Mouse (Mus musculus) MEL (cell line): ENCODE measurements around the gene Ccdc159. TPM values are rescaled to one million over a fixed set of nuclear protein-coding genes. Genes with fewer than 3 reads are reported as not detected.

ENCODE experiments used
- DNase-seq: peaks from one replicate; pipeline ENCODE4 v3.0.0; 2011; ENCODE audit warnings: low read depth, low spot score
- H3K27ac ChIP-seq: 2 replicates; pipeline ENCODE4 v1.5.1; 2012; ENCODE audit warnings: low read depth, mild to moderate bottlenecking, control low read depth, low read length, moderate library complexity; ENCODE audit not compliant: control insufficient read depth
- H3K27me3 ChIP-seq, 2 experiments: fragments of 150-350 bp in 1 of 2; sonication (generic) in 1 of 2; 2 replicates each; pipeline ENCODE4 v1.6.1; 2012; ENCODE audit warnings: low read length in 2 of 2, mild to moderate bottlenecking in 2 of 2, improper control_type of control experiment in 1 of 2, moderate library complexity in 1 of 2; ENCODE audit not compliant: insufficient read depth in 2 of 2, control insufficient read depth in 1 of 2
- H3K36me3 ChIP-seq, 2 experiments: 2 replicates each; pipeline ENCODE4 v1.6.1; 2012 to 2014; ENCODE audit warnings: low read length in 2 of 2, improper control_type of control experiment in 1 of 2, inconsistent platforms in 1 of 2, mild to moderate bottlenecking in 1 of 2; ENCODE audit not compliant: insufficient read depth in 2 of 2, control insufficient read depth in 1 of 2
- H3K4me1 ChIP-seq, 2 experiments: fragments of 150-350 bp in 1 of 2; sonication (generic) in 1 of 2; 2 replicates each; pipeline ENCODE4 v1.6.1; 2012; ENCODE audit warnings: low read length in 2 of 2, improper control_type of control experiment in 1 of 2, mild to moderate bottlenecking in 1 of 2; ENCODE audit not compliant: insufficient read depth in 2 of 2, control insufficient read depth in 1 of 2
- H3K4me3 ChIP-seq, 2 experiments: fragments of 150-350 bp in 1 of 2; sonication (generic) in 1 of 2; 2 replicates each; pipeline ENCODE4 v1.5.1; 2012; ENCODE audit warnings: low read depth in 2 of 2, low read length in 2 of 2, mild to moderate bottlenecking in 2 of 2, moderate library complexity in 2 of 2, control low read depth in 1 of 2, improper control_type of control experiment in 1 of 2; ENCODE audit not compliant: control insufficient read depth in 1 of 2, insufficient read depth in 1 of 2
- H3K79me2 ChIP-seq: 2 replicates; pipeline ENCODE4 v1.6.1; 2012; ENCODE audit warnings: mild to moderate bottlenecking, low read length, moderate library complexity; ENCODE audit not compliant: control insufficient read depth, poor library complexity, insufficient read depth
- H3K9ac ChIP-seq: 2 replicates; pipeline ENCODE4 v1.6.1; 2012; ENCODE audit warnings: low read depth, mild to moderate bottlenecking, control low read depth, low read length, moderate library complexity; ENCODE audit not compliant: control insufficient read depth, poor library complexity, severe bottlenecking
- H3K9me3 ChIP-seq: fragments of 150-350 bp; sonication (generic); replicated peaks from 2 replicates; pipeline ENCODE4 v1.6.1; 2012; ENCODE audit warnings: mild to moderate bottlenecking, low read length, improper control_type of control experiment, moderate library complexity; ENCODE audit not compliant: insufficient read depth
- BHLHE40 ChIP-seq: IDR thresholded peaks from 2 replicates; pipeline ENCODE4 v1.6.1; 2012; ENCODE audit warnings: low read depth, mild to moderate bottlenecking, inconsistent platforms, low read length, improper control_type of control experiment, borderline replicate concordance
- CHD1 ChIP-seq: IDR thresholded peaks from 2 replicates; pipeline ENCODE4 v1.6.1; 2012; ENCODE audit warnings: low read depth, mild to moderate bottlenecking, inconsistent platforms, low read length, improper control_type of control experiment
- CTCF ChIP-seq, 3 experiments: IDR thresholded peaks in 2 of 3; conservative IDR thresholded peaks in 1 of 3; 2 replicates each; pipeline ENCODE4 v1.5.1; 2011 to 2012; ENCODE audit warnings: low read length in 3 of 3, low read depth in 2 of 3, mild to moderate bottlenecking in 2 of 3, improper control_type of control experiment in 1 of 3, inconsistent platforms in 1 of 3, mixed read lengths in 1 of 3, moderate library complexity in 1 of 3; ENCODE audit not compliant: control insufficient read depth in 1 of 3, insufficient read depth in 1 of 3, poor library complexity in 1 of 3, severe bottlenecking in 1 of 3
- E2F4 ChIP-seq: IDR thresholded peaks from 2 replicates; pipeline ENCODE4 v1.6.1; 2011; ENCODE audit warnings: low read depth, low read length, improper control_type of control experiment, borderline replicate concordance
- ELF1 ChIP-seq: IDR thresholded peaks from 2 replicates; pipeline ENCODE4 v1.6.1; 2014; ENCODE audit warnings: low read depth, mild to moderate bottlenecking, inconsistent platforms, low read length, improper control_type of control experiment, moderate library complexity
- EP300 ChIP-seq, 2 experiments: IDR thresholded peaks; 2 replicates each; pipeline ENCODE4 v1.6.1; 2011; ENCODE audit warnings: improper control_type of control experiment in 2 of 2, low read length in 2 of 2, low read depth in 1 of 2, mild to moderate bottlenecking in 1 of 2
- ETS1 ChIP-seq: IDR thresholded peaks from 2 replicates; pipeline ENCODE4 v1.6.1; 2012; ENCODE audit warnings: low read depth, mild to moderate bottlenecking, inconsistent platforms, low read length, improper control_type of control experiment, moderate library complexity
- GABPA ChIP-seq: IDR thresholded peaks from 2 replicates; pipeline ENCODE4 v1.6.1; 2012; ENCODE audit warnings: low read depth, mild to moderate bottlenecking, inconsistent platforms, low read length, improper control_type of control experiment, moderate library complexity
- GATA1 ChIP-seq: IDR thresholded peaks from 2 replicates; pipeline ENCODE4 v1.6.1; 2011; ENCODE audit warnings: low read depth, low read length, improper control_type of control experiment
- HCFC1 ChIP-seq: IDR thresholded peaks from 2 replicates; pipeline ENCODE4 v1.6.1; 2012; ENCODE audit warnings: low read depth, mild to moderate bottlenecking, inconsistent platforms, low read length, improper control_type of control experiment, moderate library complexity
- KAT2A ChIP-seq: conservative IDR thresholded peaks from 2 replicates; pipeline ENCODE4 v1.6.1; 2012; ENCODE audit warnings: low read depth, low read length, improper control_type of control experiment, inconsistent platforms
- MAX ChIP-seq: IDR thresholded peaks from 2 replicates; pipeline ENCODE4 v1.6.1; 2011; ENCODE audit warnings: low read length, improper control_type of control experiment
- MAZ ChIP-seq: IDR thresholded peaks from 2 replicates; pipeline ENCODE4 v1.6.1; 2012; ENCODE audit warnings: low read depth, mild to moderate bottlenecking, inconsistent platforms, low read length, improper control_type of control experiment
- MEF2A ChIP-seq: IDR thresholded peaks from 2 replicates; pipeline ENCODE4 v1.6.1; 2014; ENCODE audit warnings: low read depth, mild to moderate bottlenecking, inconsistent platforms, low read length, improper control_type of control experiment; ENCODE audit not compliant: poor library complexity, insufficient replicate concordance, severe bottlenecking; ENCODE audit errors: extremely low read depth
- MYB ChIP-seq: IDR thresholded peaks from 2 replicates; pipeline ENCODE4 v1.6.1; 2011; ENCODE audit warnings: mild to moderate bottlenecking, low read depth, low read length, improper control_type of control experiment
- NELFE ChIP-seq: IDR thresholded peaks from 2 replicates; pipeline ENCODE4 v1.6.1; 2011; ENCODE audit warnings: low read depth, low read length, improper control_type of control experiment
- POLR2AphosphoS5 ChIP-seq: IDR thresholded peaks from 2 replicates; pipeline ENCODE4 v1.6.1; 2012; ENCODE audit warnings: low read depth, borderline replicate concordance, mild to moderate bottlenecking, inconsistent platforms, low read length, moderate library complexity, mixed read lengths
- RAD21 ChIP-seq: IDR thresholded peaks from 2 replicates; pipeline ENCODE4 v1.6.1; 2011; ENCODE audit warnings: mild to moderate bottlenecking, low read depth, low read length, improper control_type of control experiment
- RCOR1 ChIP-seq: IDR thresholded peaks from 2 replicates; pipeline ENCODE4 v1.6.1; 2012; ENCODE audit warnings: low read depth, mild to moderate bottlenecking, inconsistent platforms, low read length, improper control_type of control experiment
- SIN3A ChIP-seq: IDR thresholded peaks from 2 replicates; pipeline ENCODE4 v1.6.1; 2012; ENCODE audit warnings: low read length, improper control_type of control experiment, inconsistent platforms
- SMC3 ChIP-seq: IDR thresholded peaks from 2 replicates; pipeline ENCODE4 v1.6.1; 2011; ENCODE audit warnings: low read depth, low read length, improper control_type of control experiment
- TAL1 ChIP-seq: IDR thresholded peaks from 2 replicates; pipeline ENCODE4 v1.6.1; 2012; ENCODE audit warnings: mild to moderate bottlenecking, inconsistent platforms, low read length, moderate library complexity, mixed read lengths
- TBP ChIP-seq: IDR thresholded peaks from 2 replicates; pipeline ENCODE4 v1.8.0; 2011; ENCODE audit warnings: low read depth, low read length, improper control_type of control experiment
- UBTF ChIP-seq: IDR thresholded peaks from 2 replicates; pipeline ENCODE4 v1.6.1; 2012; ENCODE audit warnings: low read depth, mild to moderate bottlenecking, inconsistent platforms, low read length, improper control_type of control experiment, moderate library complexity, borderline replicate concordance; ENCODE audit not compliant: insufficient read depth
- USF2 ChIP-seq, 2 experiments: IDR thresholded peaks; 2 replicates each; pipeline ENCODE4 v1.6.1; 2011 to 2012; ENCODE audit warnings: improper control_type of control experiment in 2 of 2, low read length in 2 of 2, borderline replicate concordance in 1 of 2, inconsistent platforms in 1 of 2, low read depth in 1 of 2, mild to moderate bottlenecking in 1 of 2; ENCODE audit not compliant: insufficient read depth in 1 of 2
- ZC3H11A ChIP-seq: IDR thresholded peaks from 2 replicates; pipeline ENCODE4 v1.6.1; 2012; ENCODE audit warnings: low read depth, mild to moderate bottlenecking, inconsistent platforms, low read length, improper control_type of control experiment
- ZKSCAN1 ChIP-seq: IDR thresholded peaks from 2 replicates; pipeline ENCODE4 v1.6.1; 2012; ENCODE audit warnings: low read depth, mild to moderate bottlenecking, inconsistent platforms, low read length, improper control_type of control experiment, moderate library complexity
- ZMIZ1 ChIP-seq: IDR thresholded peaks from 2 replicates; pipeline ENCODE4 v1.6.1; 2012; ENCODE audit warnings: low read depth, mild to moderate bottlenecking, inconsistent platforms, low read length, improper control_type of control experiment, moderate library complexity
- ZNF384 ChIP-seq: IDR thresholded peaks from 2 replicates; pipeline ENCODE4 v1.6.1; 2012; ENCODE audit warnings: low read depth, mild to moderate bottlenecking, inconsistent platforms, low read length, improper control_type of control experiment
- polyA plus RNA-seq, 2 experiments: library from polyadenylated mRNA; stranded (reverse) in 1 of 2; unstranded in 1 of 2; fragments of >175 nt in 1 of 2; fragments of >200 nt in 1 of 2; gene quantifications; 2 replicates each; pipeline versions ENCODE4 v1.2.1 to v1.2.4; 2012; ENCODE audit warnings: low replicate concordance in 2 of 2, low read depth in 1 of 2; ENCODE audit not compliant: insufficient read length in 2 of 2, insufficient read depth in 1 of 2, missing spikeins in 1 of 2
- total RNA-seq: library from RNA; depleted of rRNA; stranded (reverse); fragments of 300-350 nt; gene quantifications from 2 replicates; pipeline ENCODE4 v1.2.3, GENCODE M21; 2012

The Ccdc159 gene
- total and polyA plus RNA-seq, 3 experiments = 1.0 to 6.4 TPM; not detected in 1

DNA sequence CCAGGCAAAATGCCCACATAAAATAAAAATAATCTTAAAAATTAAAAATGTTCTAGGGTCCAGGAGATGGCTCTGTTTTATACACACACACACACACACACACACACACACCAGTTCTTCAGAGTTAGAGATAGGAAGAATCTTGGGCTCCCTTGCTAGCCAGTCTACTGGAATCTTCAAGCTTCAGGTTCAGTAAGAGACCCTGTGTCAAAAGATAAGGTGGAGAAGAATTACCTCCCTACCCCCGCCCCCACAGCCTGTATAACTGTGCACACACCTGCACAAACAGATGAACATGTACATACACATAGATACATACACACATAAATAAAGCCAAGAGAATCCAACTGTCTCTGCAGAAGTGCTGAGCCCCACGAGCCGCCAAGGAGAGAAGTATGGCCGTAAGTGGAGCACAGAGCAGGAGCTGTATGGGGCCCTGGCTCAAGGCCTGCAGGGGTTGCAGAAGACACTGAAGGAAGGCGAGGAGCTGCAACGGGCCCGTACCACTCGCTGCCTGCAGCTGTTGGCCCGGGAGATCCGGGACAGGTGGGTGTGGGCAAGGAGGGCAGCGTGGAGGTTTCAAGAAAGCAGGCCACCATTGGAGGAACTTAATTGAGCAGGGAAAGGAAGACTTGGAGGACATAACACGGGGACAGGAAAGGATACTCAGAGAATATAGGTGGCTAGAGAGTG lies 5.3 kb downstream of the Ccdc159 start (continued):
- TF ChIP-seq NELFE (no peak), GABPA (no peak), POLR2AphosphoS5 (no peak), BHLHE40 (no peak), MEF2A (no peak), ZKSCAN1 (no peak), CTCF (IDR thresholded peaks at IDR 0.05 in 2 of 3, conservative IDR thresholded peaks at IDR 0.05 in 1 of 3; ENCODE audit: control insufficient read depth in 1 of 3, insufficient read depth in 1 of 3, low read depth in 2 of 3, low read length in 3 of 3, poor library complexity in 1 of 3, severe bottlenecking in 1 of 3) (no peak), CHD1 (no peak), ZNF384 (no peak), RAD21 (no peak), E2F4 (no peak), USF2 (IDR thresholded peaks at IDR 0.05; ENCODE audit: borderline replicate concordance in 1 of 2, insufficient read depth in 1 of 2, low read depth in 1 of 2, low read length in 2 of 2) (no peak), RCOR1 (no peak), KAT2A (no peak), MYB (no peak), SIN3A (no peak)

DNA sequence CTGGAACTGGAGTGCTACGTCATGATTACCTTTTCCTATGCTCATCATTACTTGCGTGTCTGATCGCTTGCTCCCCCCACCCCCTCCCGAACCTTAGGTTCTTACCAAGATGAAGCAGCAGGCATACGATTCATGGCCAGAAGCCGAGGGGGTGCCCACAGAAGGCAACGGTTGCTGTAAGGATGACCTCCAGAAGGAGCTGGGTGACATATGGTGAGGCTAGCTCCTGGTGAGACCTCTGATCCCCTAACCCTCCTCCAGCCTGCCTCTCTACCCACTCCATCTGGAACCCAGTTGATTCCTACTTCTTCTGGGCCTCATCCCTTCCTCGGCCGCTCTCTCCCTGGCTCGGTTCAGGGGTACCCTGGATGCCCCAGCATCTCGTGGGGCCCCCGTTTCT lies 6.8 kb downstream of the Ccdc159 start:
- no peak for DNase-seq
- Histone ChIP-seq H3K4me3 (no peak overlapping the region), H3K79me2 (no peaks in the 10 kb centered on the region)
- TF ChIP-seq MAZ = no peak
- TF ChIP-seq RAD21 = no peak
- TF ChIP-seq HCFC1 = no peak
- TF ChIP-seq MYB = no peak
- no peak for TF ChIP-seq CTCF (IDR thresholded peaks at IDR 0.05 in 2 of 3, conservative IDR thresholded peaks at IDR 0.05 in 1 of 3; ENCODE audit: control insufficient read depth in 1 of 3, insufficient read depth in 1 of 3, low read depth in 2 of 3, low read length in 3 of 3, poor library complexity in 1 of 3, severe bottlenecking in 1 of 3)
- no peak for TF ChIP-seq CHD1
- no peak for TF ChIP-seq GATA1
- TF ChIP-seq ZC3H11A = no peak
- TF ChIP-seq UBTF = no peak
- no peak for TF ChIP-seq ETS1
- TF ChIP-seq ZMIZ1 = no peak
- TF ChIP-seq BHLHE40 = no peak
- no peak for TF ChIP-seq SMC3
- no peak for TF ChIP-seq TAL1
- TF ChIP-seq ELF1 = no peak
- TF ChIP-seq ZKSCAN1 = no peak
- no peak for TF ChIP-seq TBP
- no peak for TF ChIP-seq MAX
- no peak for TF ChIP-seq EP300 (IDR thresholded peaks at IDR 0.05; ENCODE audit: low read depth in 1 of 2, low read length in 2 of 2)
- TF ChIP-seq E2F4 = no peak
- TF ChIP-seq, all 39 proteins: peak for 0
- H3K36me3 ChIP-seq = peaks cover 0 to 23% of the 10 kb centered on the region in 2 experiments; a peak in 2 of 4 replicates
- no peaks in the 10 kb centered on the region for H3K27me3 ChIP-seq
- H3K9ac ChIP-seq = no peak overlapping the region
- no peaks in the 10 kb centered on the region for H3K9me3 ChIP-seq
- H3K4me1 ChIP-seq = peaks cover 17 to 29% of the 10 kb centered on the region in 2 experiments
- no peak overlapping the region for H3K27ac ChIP-seq
